13 mouse cellular contexts compared by ENCODE assay signal in the genomic region with DNA sequence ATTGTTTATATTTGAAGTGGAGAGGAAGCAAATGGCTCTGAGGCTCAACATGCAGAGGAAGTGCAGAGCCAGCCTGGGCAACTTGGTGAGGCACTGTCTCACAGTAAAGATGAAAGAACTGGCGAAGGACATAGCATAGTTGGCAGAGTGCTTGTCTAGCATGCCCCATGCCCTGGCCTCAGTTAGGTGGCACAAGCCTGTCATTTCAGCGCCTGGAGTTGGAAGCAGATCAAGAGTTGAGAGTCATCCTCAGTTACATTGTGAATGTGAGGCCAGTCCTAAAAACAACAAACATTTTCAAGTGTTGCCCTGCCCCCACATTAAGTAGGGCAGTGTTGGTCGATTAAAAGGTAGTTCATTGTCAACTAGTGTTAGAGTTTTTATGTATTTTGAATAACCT. TPM values are rescaled to one million over a fixed set of nuclear protein-coding genes. Genes with fewer than 3 reads are reported as not detected.
A peak's percentile ranks its signal among the peaks of the same experiment; 100 is the strongest.
DNase-seq lines count a peak whose midpoint lies in the region; ATAC-seq and TF ChIP-seq lines count a peak whose summit lies in the region.
"Had no signal": no experiment of that assay in that cellular context is flagged by ENCODE, and none has a peak within 500 bp of the region (broad histone marks: within the 10 kb centered on the region; RNA-seq: fewer than 3 reads in every experiment).

No protein-coding gene starts in this region.

- peaks cover 31% of the 10 kb centered on the region for H3K4me1 ChIP-seq in liver, adult 2 months (ENCODE audit: control insufficient read depth, insufficient read depth, low read length)
- no peaks in the 10 kb centered on the region for H3K4me1 ChIP-seq in liver, embryonic 11.5 days (replicated peaks; ENCODE audit: control insufficient read depth, insufficient read depth, low read length)
- no peaks in the 10 kb centered on the region for H3K4me1 ChIP-seq in intestine, postnatal 0 days (replicated peaks; ENCODE audit: control insufficient read depth, insufficient read depth, low read length)
- H3K4me1 ChIP-seq: midbrain, embryonic 13.5 days; neural tube, embryonic 12.5 days had no signal

- peak overlapping the region; percentile 6; the same call in 1 of the 2 replicates for H3K27ac ChIP-seq in liver, adult 2 months (replicated peaks; ENCODE audit: insufficient read depth, low read depth, low read length)
- no peak overlapping the region for H3K27ac ChIP-seq in liver, embryonic 11.5 days (ENCODE audit: low read depth, low read length)
- H3K27ac ChIP-seq in intestine, postnatal 0 days (ENCODE audit: low read depth, low read length): no peak overlapping the region
- H3K27ac ChIP-seq: midbrain, embryonic 13.5 days; neural tube, embryonic 12.5 days had no signal

- no peak for TF ChIP-seq POLR2A in liver, adult 2 months (IDR thresholded peaks at IDR 0.05; ENCODE audit: extremely low read depth, insufficient read depth, low read length)

- 0 out of 2 replicates have a peak, but pooled peaks have one; percentile 45 for ATAC-seq in frontal cortex, adult (ENCODE audit: low TSS enrichment)
- ATAC-seq in liver, embryonic 11.5 days (replicated peaks; ENCODE audit: low FRiP score): no peak
- ATAC-seq in intestine, postnatal 0 days: no peak
- ATAC-seq: intestine, embryonic 16.5 days; midbrain, embryonic 13.5 days had no signal

- no peak overlapping the region for H3K9ac ChIP-seq in liver, adult 2 months (ENCODE audit: low read depth, low read length)
- H3K9ac ChIP-seq in liver, embryonic 11.5 days (ENCODE audit: low read depth, low read length): no peak overlapping the region
- no peak overlapping the region for H3K9ac ChIP-seq in intestine, postnatal 0 days (ENCODE audit: low read depth, low read length)
- H3K9ac ChIP-seq: midbrain, embryonic 13.5 days; neural tube, embryonic 12.5 days had no signal

- peaks cover 24% of the 10 kb centered on the region for H3K79me2 ChIP-seq in liver, adult 2 months (ENCODE audit: control insufficient read depth, insufficient read depth, low read length)

- H3K4me2 ChIP-seq in liver, embryonic 11.5 days: no peak overlapping the region
- H3K4me2 ChIP-seq in intestine, postnatal 0 days (replicated peaks; ENCODE audit: low read depth): no peak overlapping the region
- H3K4me2 ChIP-seq: midbrain, embryonic 13.5 days; neural tube, embryonic 12.5 days had no signal

- no peak for DNase-seq in frontal cortex, adult 2 months (ENCODE audit: extremely low spot score in 1 of 2, low spot score in 1 of 2)
- peak; percentile 98 for DNase-seq in liver, adult 2 months (ENCODE audit: extremely low read depth, low read depth, low spot score)
- no peak for DNase-seq in liver, embryonic 11.5 days (ENCODE audit: low spot score)
- peak; percentile 34 for DNase-seq in gonadal fat pad, adult 2 months (ENCODE audit: low read depth)
- DNase-seq in lung, postnatal 14 days: peak; percentile 18
- no peak for DNase-seq in embryo, embryonic 11 days
- DNase-seq: liver; right cerebral cortex, adult 18-20 months had no signal

- no peak overlapping the region for H3K4me3 ChIP-seq in liver, adult 2 months (ENCODE audit: insufficient read depth, low read depth, low read length)
- H3K4me3 ChIP-seq in liver, embryonic 11.5 days (ENCODE audit: low read depth, low read length): no peak overlapping the region
- no peak overlapping the region for H3K4me3 ChIP-seq in intestine, postnatal 0 days (ENCODE audit: low read depth, low read length)
- H3K4me3 ChIP-seq: midbrain, embryonic 13.5 days; neural tube, embryonic 12.5 days had no signal

- no peaks in the 10 kb centered on the region for H3K36me3 ChIP-seq in liver, adult 2 months (ENCODE audit: control insufficient read depth, insufficient read depth, low read length)
- H3K36me3 ChIP-seq in liver, embryonic 11.5 days (ENCODE audit: control insufficient read depth, insufficient read depth, low read length): no peaks in the 10 kb centered on the region
- H3K36me3 ChIP-seq in intestine, postnatal 0 days (ENCODE audit: control insufficient read depth, insufficient read depth): no peaks in the 10 kb centered on the region
- H3K36me3 ChIP-seq: midbrain, embryonic 13.5 days; neural tube, embryonic 12.5 days had no signal

- no peaks in the 10 kb centered on the region for H3K27me3 ChIP-seq in liver, adult 2 months (ENCODE audit: control insufficient read depth, insufficient read depth, low read length)
- no peaks in the 10 kb centered on the region for H3K27me3 ChIP-seq in liver, embryonic 11.5 days (replicated peaks; ENCODE audit: control insufficient read depth, insufficient read depth, low read length)
- H3K27me3 ChIP-seq in intestine, postnatal 0 days (replicated peaks; ENCODE audit: control insufficient read depth, insufficient read depth, low read length): no peaks in the 10 kb centered on the region
- H3K27me3 ChIP-seq: midbrain, embryonic 13.5 days; neural tube, embryonic 12.5 days had no signal

- TF ChIP-seq CTCF in liver, adult 2 months (IDR thresholded peaks at IDR 0.05; ENCODE audit: low read depth, low read length): no peak
- TF ChIP-seq CTCF in intestine, postnatal 0 days (IDR thresholded peaks at IDR 0.05; ENCODE audit: low read depth): no peak

- H3K9me3 ChIP-seq in liver, embryonic 11.5 days (ENCODE audit: control insufficient read depth, low read length): no peaks in the 10 kb centered on the region
- H3K9me3 ChIP-seq in intestine, postnatal 0 days (ENCODE audit: control insufficient read depth): no peaks in the 10 kb centered on the region
- H3K9me3 ChIP-seq: midbrain, embryonic 13.5 days; neural tube, embryonic 12.5 days had no signal

- 23% methylated on average over 3 of the region's 3 CpGs for WGBS in liver, adult 2 months
- 84% methylated on average over 3 of the region's 3 CpGs for WGBS in liver, embryonic 11.5 days
- WGBS in intestine, postnatal 0 days: 74% methylated on average over 3 of the region's 3 CpGs

RNA-seq across cellular contexts. Expression of a gene that starts 32.1 kb away (rescaled TPM):
- polyA plus RNA-seq in frontal cortex, adult 2 months (2012; rRNA removed): 64.4 and 70.2 TPM in 2 replicates
- total RNA-seq in liver, adult 2 months (2014; rRNA removed): 54.8 and 57.8 TPM in 2 replicates
- 28.0 and 28.2 TPM in 2 replicates for polyA plus RNA-seq in liver, adult 2 months (2012; rRNA removed)
- polyA plus RNA-seq in liver, embryonic 11.5 days (2014; fragmentation: Nextera tagmentation; extraction: Ambion mirVana): 32.7 and 36.5 TPM in 2 replicates
- polyA plus RNA-seq in gonadal fat pad, adult 2 months (2012; rRNA removed): 44.1 and 44.8 TPM in 2 replicates
- polyA plus RNA-seq in intestine, postnatal 0 days (2015; fragmentation: Nextera tagmentation; extraction: Ambion mirVana): 27.1 and 28.2 TPM in 2 replicates

RNA-seq across cellular contexts. Expression of a gene that starts 57.9 kb away (rescaled TPM):
- polyA plus RNA-seq in frontal cortex, adult 2 months (2012; rRNA removed): 19.5 and 22.1 TPM in 2 replicates
- total RNA-seq in liver, adult 2 months (2014; rRNA removed): 0.92 and 1.3 TPM in 2 replicates
- 0.76 and 1.2 TPM in 2 replicates for polyA plus RNA-seq in liver, adult 2 months (2012; rRNA removed)
- 3.5 and 3.7 TPM in 2 replicates for polyA plus RNA-seq in liver, embryonic 11.5 days (2014; fragmentation: Nextera tagmentation; extraction: Ambion mirVana)
- 6.5 and 7.4 TPM in 2 replicates for polyA plus RNA-seq in gonadal fat pad, adult 2 months (2012; rRNA removed)
- polyA plus RNA-seq in intestine, postnatal 0 days (2015; fragmentation: Nextera tagmentation; extraction: Ambion mirVana): 3.1 and 4.1 TPM in 2 replicates

Comparison
In these comparisons a context has a peak if more than half of its experiments do, and no peak if none do; other contexts are left out.
1. DNase-seq: peak in liver, adult 2 months (single experiment), gonadal fat pad, adult 2 months (single experiment) and lung, postnatal 14 days (single experiment); none in frontal cortex, adult 2 months (0 of 2), liver, embryonic 11.5 days (single experiment) and embryo, embryonic 11 days (single experiment).